Mouse (Mus musculus) ES-Bruce4 (cell line): ENCODE measurements around the gene Gm45717. TPM values are rescaled to one million over a fixed set of nuclear protein-coding genes. Genes with fewer than 3 reads are reported as not detected.
"Not testable (repeated sequence)": the region's sequence is repeated elsewhere in the genome, so short reads cannot be mapped to it uniquely, and the experiment has no call there.

Source experiments
- H3K27ac ChIP-seq: 2 replicates; pipeline ENCODE4 v1.5.1; 2012; ENCODE audit warnings: low read length, inconsistent platforms; ENCODE audit not compliant: insufficient read depth
- H3K27me3 ChIP-seq: 2 replicates; pipeline ENCODE4 v1.6.1; 2012; ENCODE audit warnings: mild to moderate bottlenecking, low read length, inconsistent platforms; ENCODE audit not compliant: control insufficient read depth, poor library complexity, insufficient read depth, severe bottlenecking
- H3K36me3 ChIP-seq: 2 replicates; pipeline ENCODE4 v1.6.1; 2012; ENCODE audit warnings: inconsistent platforms, mild to moderate bottlenecking, low read length, moderate library complexity; ENCODE audit not compliant: control insufficient read depth, poor library complexity, insufficient read depth, severe bottlenecking
- H3K4me1 ChIP-seq: one replicate; pipeline ENCODE4 v1.8.1; 2011; ENCODE audit warnings: low read length; ENCODE audit not compliant: control insufficient read depth, insufficient read depth
- H3K4me3 ChIP-seq: 2 replicates; pipeline ENCODE4 v1.5.1; 2011; ENCODE audit warnings: low read depth, mild to moderate bottlenecking, low read length
- H3K9ac ChIP-seq: 2 replicates; pipeline ENCODE4 v1.6.1; 2012; ENCODE audit warnings: low read depth, mild to moderate bottlenecking, inconsistent platforms; ENCODE audit not compliant: poor library complexity, severe bottlenecking
- H3K9me3 ChIP-seq: replicated peaks from 2 replicates; pipeline ENCODE4 v1.6.1; 2012; ENCODE audit warnings: mild to moderate bottlenecking, low read length, inconsistent platforms; ENCODE audit not compliant: control insufficient read depth, poor library complexity, insufficient read depth, severe bottlenecking
- CTCF ChIP-seq: IDR thresholded peaks from one replicate; pipeline ENCODE4 v1.8.1; 2011; ENCODE audit warnings: low read depth, low read length
- EP300 ChIP-seq: IDR thresholded peaks from 2 replicates; pipeline ENCODE4 v1.6.1; 2011; ENCODE audit warnings: low read depth, low read length; ENCODE audit not compliant: insufficient read depth
- POLR2A ChIP-seq: IDR thresholded peaks from one replicate; pipeline ENCODE4 v1.8.1; 2011; ENCODE audit warnings: low read length; ENCODE audit not compliant: insufficient read depth
- polyA plus RNA-seq: library from polyadenylated mRNA; stranded (reverse); fragments of >200 nt; gene quantifications from 2 replicates; pipeline ENCODE4 v1.2.4, GENCODE M21; 2011; ENCODE audit warnings: low read depth; ENCODE audit not compliant: missing spikeins, insufficient read depth, insufficient read length

Gene Gm45717
- polyA plus RNA-seq, 1 experiment: 3.1 TPM

DNA sequence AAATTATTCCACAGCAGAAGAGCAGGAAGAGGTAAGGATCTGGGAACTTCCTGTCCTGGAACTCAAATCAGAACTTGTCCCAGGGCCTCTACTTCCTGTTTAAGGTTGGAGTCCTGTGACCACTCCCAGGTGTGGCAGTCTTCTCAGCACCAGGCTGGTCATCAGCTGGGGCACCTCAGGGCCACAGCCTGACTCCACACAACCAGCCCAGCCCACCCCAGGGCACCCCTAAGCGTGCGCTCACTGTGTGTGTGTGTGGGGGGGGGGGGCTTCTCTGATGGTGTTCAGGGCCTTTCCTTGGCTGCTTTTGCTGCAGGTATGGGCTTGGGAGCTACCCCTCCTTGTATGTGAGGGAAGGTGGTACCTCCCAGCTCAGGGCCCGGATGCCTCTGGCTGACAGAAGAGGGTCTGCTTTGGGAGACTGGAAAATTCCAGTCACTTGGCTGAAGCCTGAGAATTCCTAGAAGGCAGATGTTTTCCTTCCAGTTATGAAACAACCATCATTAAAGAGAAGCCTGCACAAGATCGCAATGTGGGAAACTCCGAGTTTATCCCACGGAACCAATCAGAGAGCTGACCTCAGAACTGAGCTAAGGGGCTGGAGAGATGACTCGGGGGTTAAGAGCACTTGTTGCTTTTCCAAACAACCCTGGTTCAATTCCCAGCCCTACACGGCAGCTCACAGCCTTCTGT lies 15.9 kb upstream of the Gm45717 start:
- no peaks in the 10 kb centered on the region for H3K27me3 ChIP-seq
- TF ChIP-seq EP300: 0 out of 2 replicates have a peak, but pooled peaks have one; percentile 4
- no peak for TF ChIP-seq CTCF
- no peak for TF ChIP-seq POLR2A

DNA sequence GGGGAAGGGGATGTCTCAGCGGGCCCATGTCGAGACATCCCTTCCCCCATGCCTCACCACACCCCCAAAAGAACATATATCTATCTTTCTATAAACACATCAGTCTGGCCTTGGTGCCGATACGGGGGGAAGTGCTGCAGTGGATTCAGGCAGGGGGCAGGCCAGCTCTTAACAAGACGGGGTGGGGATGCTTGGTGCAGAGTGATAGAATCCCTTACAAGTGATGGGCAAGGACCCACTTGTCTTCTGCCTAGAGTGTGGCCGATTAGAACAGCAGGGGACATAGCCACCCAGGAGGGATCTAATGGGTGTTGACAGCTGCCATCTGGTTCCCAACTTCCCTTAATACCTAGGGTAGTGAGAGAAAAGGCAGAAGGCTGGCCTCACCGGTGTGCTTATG lies 15.2 kb upstream of the Gm45717 start:
- no peaks in the 10 kb centered on the region for H3K9me3 ChIP-seq
- H3K9ac ChIP-seq: no peak overlapping the region
- no peaks in the 10 kb centered on the region for H3K27me3 ChIP-seq
- peaks cover 2% of the 10 kb centered on the region; the same call in 1 of the 2 replicates for H3K36me3 ChIP-seq
- peak overlapping the region; percentile 78 for H3K27ac ChIP-seq
- TF ChIP-seq CTCF (no peak), EP300 (no peak), POLR2A (no peak)
- H3K4me3 ChIP-seq: peak overlapping the region; percentile 29
- H3K4me1 ChIP-seq: peaks cover 5% of the 10 kb centered on the region

More for the DNA sequence above, 15.9 kb upstream of the Gm45717 start:
- Histone ChIP-seq H3K27ac (peak overlapping the region; percentile 78), H3K36me3 (peaks cover 2% of the 10 kb centered on the region; the same call in 1 of the 2 replicates), H3K9ac (peak overlapping the region; percentile 21; the same call in 1 of the 2 replicates), H3K4me1 (peaks cover 5% of the 10 kb centered on the region), H3K9me3 (no peaks in the 10 kb centered on the region), H3K4me3 (no peak overlapping the region)

DNA sequence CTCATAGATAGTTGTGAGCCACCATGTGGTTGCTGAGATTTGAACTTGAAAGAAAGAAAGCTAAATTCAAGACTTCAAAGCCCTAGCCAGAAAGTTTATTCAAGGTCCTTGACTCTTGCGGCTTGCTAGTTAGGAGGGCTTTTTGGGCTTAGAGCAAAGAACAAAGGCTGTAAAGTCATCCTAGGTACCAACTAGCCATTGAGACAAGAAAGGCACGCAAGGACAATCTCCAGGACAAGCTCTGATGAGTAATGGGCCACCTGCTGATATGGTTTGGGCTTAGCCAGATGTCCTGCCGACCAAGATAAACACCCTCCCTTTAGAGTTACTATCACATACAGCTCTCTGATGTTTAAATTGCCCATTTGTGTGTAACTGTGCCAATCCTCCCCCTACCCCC lies 13.0 kb upstream of the Gm45717 start:
- H3K4me1 ChIP-seq, H3K9me3 ChIP-seq, H3K27me3 ChIP-seq, H3K36me3 ChIP-seq: not testable (repeated sequence)
- peak overlapping the region; percentile 58 for H3K4me3 ChIP-seq
- H3K27ac ChIP-seq: peak overlapping the region; percentile 43; the same call in 1 of the 2 replicates
- H3K9ac ChIP-seq: peak overlapping the region; percentile 84

DNA sequence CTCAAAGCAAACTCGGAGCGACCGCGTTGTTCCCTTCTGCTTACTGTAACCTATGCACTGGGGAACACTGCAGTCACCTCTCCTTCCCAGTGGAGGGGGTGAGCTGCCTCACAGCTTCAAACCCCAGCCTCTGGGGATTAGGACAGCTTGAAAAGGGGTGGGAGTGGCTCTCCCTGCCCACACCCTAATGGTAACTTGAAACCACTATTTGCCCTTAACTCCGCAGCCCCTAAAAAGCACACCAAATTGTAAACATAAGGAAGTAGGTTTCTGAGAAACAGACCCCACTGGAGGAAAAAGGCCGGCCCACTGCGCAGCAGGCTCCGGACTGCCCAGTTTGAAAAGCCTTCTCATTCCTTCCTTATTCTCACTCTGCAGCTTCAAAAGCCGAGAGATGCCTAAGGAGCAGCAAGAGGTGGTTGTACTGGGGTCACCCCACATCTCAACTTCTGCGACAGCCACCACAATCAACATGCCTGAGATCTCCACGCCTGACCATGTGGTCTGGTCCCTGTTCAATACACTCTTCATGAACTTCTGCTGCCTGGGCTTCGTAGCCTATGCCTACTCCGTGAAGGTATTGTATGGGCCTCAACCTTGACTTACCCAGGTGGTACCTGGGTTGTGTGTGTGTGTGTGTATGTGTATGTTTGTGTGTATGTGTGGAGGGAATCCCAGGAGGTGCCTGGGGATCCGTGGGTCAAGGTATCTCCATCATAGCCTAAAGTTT lies 12.3 kb upstream of the Gm45717 start:
- H3K9ac ChIP-seq: peak overlapping the region; percentile 84
- TF ChIP-seq POLR2A (peak; percentile 24), CTCF (no peak), EP300 (peak; percentile 92)
- peaks cover 7% of the 10 kb centered on the region for H3K4me1 ChIP-seq
- H3K9me3 ChIP-seq: no peaks in the 10 kb centered on the region
- peak overlapping the region; percentile 97 for H3K27ac ChIP-seq
- peak overlapping the region; percentile 93 for H3K4me3 ChIP-seq
- no peaks in the 10 kb centered on the region for H3K27me3 ChIP-seq
- H3K36me3 ChIP-seq: peaks cover 2% of the 10 kb centered on the region; the same call in 1 of the 2 replicates

DNA sequence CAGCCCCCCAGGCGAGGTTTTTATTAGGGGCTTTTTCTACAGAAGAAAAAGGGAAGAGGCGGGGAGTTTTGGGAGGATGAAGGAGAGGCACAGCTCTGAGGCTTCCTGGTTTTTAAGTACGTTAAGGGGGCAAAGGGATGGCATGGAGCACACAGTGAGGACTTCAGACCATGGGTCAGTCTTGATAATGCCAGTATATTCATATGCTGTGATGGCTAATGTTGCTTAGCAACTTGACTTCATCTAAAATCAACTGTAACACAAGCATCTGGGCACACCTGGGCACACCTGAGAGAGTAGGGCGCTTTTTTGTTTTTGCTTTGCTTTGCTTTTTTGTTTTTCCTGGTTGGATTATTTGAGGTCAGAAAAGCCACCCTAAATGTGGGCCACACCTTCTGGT lies 11.2 kb upstream of the Gm45717 start, which contains the start of gene Ifitm1:
Ifitm1 (plus strand) TSS at position 301 of the 400 bp plus-strand sequence.
- Histone ChIP-seq H3K27me3 (no peaks in the 10 kb centered on the region), H3K4me3 (peak within 1 kb of the TSS; percentile 93), H3K9me3 (no peaks in the 10 kb centered on the region), H3K27ac (peak within 1 kb of the TSS; percentile 97), H3K36me3 (peaks cover 2% of the 10 kb centered on the region; the same call in 1 of the 2 replicates), H3K4me1 (peaks cover 5% of the 10 kb centered on the region), H3K9ac (peak within 1 kb of the TSS; percentile 84)
- TF ChIP-seq CTCF: no peak

DNA sequence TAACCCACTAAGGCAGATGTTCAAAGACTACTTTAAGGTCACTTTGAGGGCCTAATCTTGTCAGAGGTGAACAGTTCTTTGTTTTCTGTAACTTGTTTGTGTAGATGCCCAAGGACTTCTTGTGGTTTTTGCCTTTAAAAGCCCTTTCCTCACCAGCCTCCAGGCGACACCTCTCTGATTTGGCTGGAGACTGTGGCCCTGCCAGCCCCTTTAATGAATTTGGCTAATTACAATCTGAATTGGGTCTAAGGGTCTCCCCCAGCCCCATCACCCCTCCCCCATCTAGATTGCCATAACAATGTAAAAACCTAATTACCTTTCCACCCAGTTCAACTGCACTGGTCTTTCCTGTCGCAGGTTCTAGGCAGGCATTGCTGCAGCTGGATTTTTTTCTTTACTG lies 7.0 kb upstream of the Gm45717 start:
- peaks cover 8% of the 10 kb centered on the region for H3K4me1 ChIP-seq
- no peaks in the 10 kb centered on the region for H3K9me3 ChIP-seq
- H3K36me3 ChIP-seq: no peaks in the 10 kb centered on the region
- H3K9ac ChIP-seq: peak overlapping the region; percentile 12; the same call in 1 of the 2 replicates
- peak overlapping the region; percentile 91 for H3K27ac ChIP-seq
- TF ChIP-seq EP300 (peak; percentile 93), CTCF (no peak), POLR2A (no peak)
- no peaks in the 10 kb centered on the region for H3K27me3 ChIP-seq
- peak overlapping the region; percentile 36 for H3K4me3 ChIP-seq
